Mouse (Mus musculus): ENCODE data around the gene Hirip3. TPM values are rescaled to one million over a fixed set of nuclear protein-coding genes. Genes with fewer than 3 reads are reported as not detected.
A peak's percentile ranks its signal among the peaks of the same experiment; 100 is the strongest.

Gene Hirip3
- total and polyA plus RNA-seq, 2 experiments from 2014 or later, result 19.5 to 21.3 TPM

- ATAC-seq (no peak), DNase-seq (no peak)
- H3K4me1 ChIP-seq (ENCODE audit: insufficient read depth), result peaks cover 8% of the 10 kb centered on the region; the same call in 1 of the 2 replicates
- H3K9me3 ChIP-seq (ENCODE audit: low read length), result no peaks in the 10 kb centered on the region
- no peak overlapping the region for H3K4me3 ChIP-seq (ENCODE audit: low read depth, low read length)
- no peak for TF ChIP-seq CTCF (IDR thresholded peaks at IDR 0.05; ENCODE audit: low read depth)
- WGBS, result 88% methylated on average over 2 of the region's 2 CpGs
- H3K9ac ChIP-seq, result no peak overlapping the region
- peaks cover 90% of the 10 kb centered on the region for H3K36me3 ChIP-seq (ENCODE audit: insufficient read depth)
- H3K27ac ChIP-seq (ENCODE audit: low read depth, low read length), result no peak overlapping the region
- H3K4me2 ChIP-seq (ENCODE audit: low read depth), result no peak overlapping the region
- H3K27me3 ChIP-seq (ENCODE audit: insufficient read depth, low read length), result no peaks in the 10 kb centered on the region
Measured at GRCm38 (mm10) chr7:126867534-126867933, 5.8 kb downstream of the Hirip3 start.

- DNase-seq (no peak), ATAC-seq (no peak)
- no peak overlapping the region for H3K27ac ChIP-seq (ENCODE audit: low read depth, low read length)
- no peaks in the 10 kb centered on the region for H3K9me3 ChIP-seq (ENCODE audit: low read length)
- no peak overlapping the region for H3K9ac ChIP-seq
- no peaks in the 10 kb centered on the region for H3K27me3 ChIP-seq (ENCODE audit: insufficient read depth, low read length)
- H3K36me3 ChIP-seq (ENCODE audit: insufficient read depth), result peaks cover 94% of the 10 kb centered on the region
- H3K4me3 ChIP-seq (ENCODE audit: low read depth, low read length), result no peak overlapping the region
- WGBS, result 86% methylated on average over 12 of the region's 12 CpGs
- H3K4me1 ChIP-seq (ENCODE audit: insufficient read depth), result peaks cover 6% of the 10 kb centered on the region; the same call in 1 of the 2 replicates
- no peak overlapping the region for H3K4me2 ChIP-seq (ENCODE audit: low read depth)
- no peak for TF ChIP-seq CTCF (IDR thresholded peaks at IDR 0.05; ENCODE audit: low read depth)
Measured at GRCm38 (mm10) chr7:126868003-126868402, 6.2 kb downstream of the Hirip3 start.

DNA sequence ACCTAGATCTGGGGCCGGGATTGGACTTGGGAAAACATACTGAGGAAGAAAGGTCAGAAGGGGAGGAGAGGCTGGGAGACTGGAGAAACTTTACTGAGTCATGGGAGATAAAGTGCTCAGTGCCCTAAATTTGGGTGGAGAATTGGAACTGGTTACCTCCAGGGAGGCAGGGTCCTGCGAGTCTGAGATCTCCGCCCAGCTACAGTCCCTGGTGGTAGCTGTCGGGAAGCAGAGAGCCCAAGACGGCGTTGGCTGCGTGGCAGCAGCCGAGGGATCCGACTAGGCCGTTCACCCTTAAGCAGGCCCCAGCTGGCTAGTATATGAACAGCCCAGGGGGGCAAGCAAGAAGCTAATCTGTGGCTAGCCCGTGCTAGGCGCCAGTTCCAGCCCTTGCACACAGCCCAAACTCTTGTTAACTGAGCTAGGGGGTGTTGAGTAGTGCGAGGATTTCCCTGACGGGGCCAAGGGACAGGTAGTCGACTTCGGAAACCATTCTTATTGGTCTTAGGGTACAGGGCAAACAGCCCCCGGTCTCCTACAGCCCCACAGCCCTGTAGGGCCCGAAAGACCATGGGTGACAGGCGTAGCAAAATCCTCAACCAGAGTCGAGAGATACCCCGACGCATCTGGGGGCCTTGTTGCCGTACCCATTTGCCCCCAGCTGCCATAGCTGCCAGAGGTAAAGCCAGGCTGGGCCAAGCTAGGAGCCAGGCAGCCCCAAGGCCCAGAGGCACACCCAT lies 8.2 kb downstream of the Hirip3 start:
- Histone ChIP-seq H3K4me3 (ENCODE audit: low read depth, low read length) (no peak overlapping the region), H3K9me3 (ENCODE audit: low read length) (no peaks in the 10 kb centered on the region), H3K36me3 (ENCODE audit: insufficient read depth) (peaks cover 99% of the 10 kb centered on the region), H3K27ac (ENCODE audit: low read depth, low read length) (no peak overlapping the region), H3K9ac (no peak overlapping the region), H3K27me3 (ENCODE audit: insufficient read depth, low read length) (no peaks in the 10 kb centered on the region), H3K4me2 (ENCODE audit: low read depth) (no peak overlapping the region), H3K4me1 (ENCODE audit: insufficient read depth) (no peaks in the 10 kb centered on the region)
- no peak for ATAC-seq
- 90% methylated on average over 23 of the region's 23 CpGs for WGBS
- DNase-seq, result no peak
- no peak for TF ChIP-seq CTCF (IDR thresholded peaks at IDR 0.05; ENCODE audit: low read depth)

- Histone ChIP-seq H3K4me2 (ENCODE audit: low read depth) (no peak overlapping the region), H3K4me3 (ENCODE audit: low read depth, low read length) (no peak overlapping the region), H3K27me3 (ENCODE audit: insufficient read depth, low read length) (no peaks in the 10 kb centered on the region), H3K9me3 (ENCODE audit: low read length) (no peaks in the 10 kb centered on the region), H3K4me1 (ENCODE audit: insufficient read depth) (no peaks in the 10 kb centered on the region), H3K36me3 (ENCODE audit: insufficient read depth) (peaks cover 99% of the 10 kb centered on the region), H3K9ac (no peak overlapping the region), H3K27ac (ENCODE audit: low read depth, low read length) (no peak overlapping the region)
- DNase-seq (no peak), ATAC-seq (no peak)
- WGBS, result 100% methylated on average over 2 of the region's 2 CpGs
- no peak for TF ChIP-seq CTCF (IDR thresholded peaks at IDR 0.05; ENCODE audit: low read depth)
Measured at GRCm38 (mm10) chr7:126870520-126870891, 8.7 kb downstream of the Hirip3 start.

GRCm38 (mm10) chr7:126877239-126877638 lies 15.5 kb downstream of the Hirip3 start:
- DNase-seq (no peak), ATAC-seq (no peak)
- Histone ChIP-seq H3K4me1 (ENCODE audit: insufficient read depth) (peaks cover 12% of the 10 kb centered on the region), H3K27me3 (ENCODE audit: insufficient read depth, low read length) (no peaks in the 10 kb centered on the region), H3K36me3 (ENCODE audit: insufficient read depth) (peaks cover 82% of the 10 kb centered on the region), H3K9me3 (ENCODE audit: low read length) (no peaks in the 10 kb centered on the region), H3K4me2 (ENCODE audit: low read depth) (no peak overlapping the region), H3K27ac (ENCODE audit: low read depth, low read length) (no peak overlapping the region), H3K9ac (no peak overlapping the region), H3K4me3 (ENCODE audit: low read depth, low read length) (no peak overlapping the region)
- 100% methylated on average over 1 of the region's 1 CpGs for WGBS
- TF ChIP-seq CTCF (IDR thresholded peaks at IDR 0.05; ENCODE audit: low read depth), result no peak

DNA sequence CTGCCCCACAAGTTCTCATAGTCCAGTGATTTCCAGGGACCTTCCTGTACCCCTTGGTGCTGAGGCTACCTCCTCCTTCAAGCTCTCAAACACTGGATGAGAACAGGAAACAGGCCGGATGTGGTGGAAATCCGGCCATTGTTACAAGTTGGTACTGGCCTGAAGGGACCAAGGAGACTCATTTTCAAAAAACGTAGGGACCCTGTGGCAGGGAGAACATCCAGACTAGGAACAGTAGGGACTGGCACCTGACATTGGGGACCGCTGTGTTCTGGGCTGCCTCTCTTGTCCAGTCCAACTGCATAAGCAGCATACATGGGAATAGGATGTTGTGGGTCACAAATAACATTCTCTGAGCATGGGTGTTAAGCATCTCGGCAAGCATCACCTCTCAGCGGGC lies 19.3 kb downstream of the Hirip3 start:
- H3K4me2 ChIP-seq (ENCODE audit: low read depth), result no peak overlapping the region
- peaks cover 44% of the 10 kb centered on the region for H3K36me3 ChIP-seq (ENCODE audit: insufficient read depth)
- H3K9ac ChIP-seq, result 0 out of 2 replicates have a peak overlapping the region, but pooled peaks have one; percentile 18
- no peak for TF ChIP-seq CTCF (IDR thresholded peaks at IDR 0.05; ENCODE audit: low read depth)
- no peak overlapping the region for H3K27ac ChIP-seq (ENCODE audit: low read depth, low read length)
- DNase-seq (no peak), ATAC-seq (no peak)
- H3K9me3 ChIP-seq (ENCODE audit: low read length), result no peaks in the 10 kb centered on the region
- no peak overlapping the region; the same call in 1 of the 2 replicates for H3K4me3 ChIP-seq (ENCODE audit: low read depth, low read length)
- no peaks in the 10 kb centered on the region for H3K27me3 ChIP-seq (ENCODE audit: insufficient read depth, low read length)
- WGBS, result 81% methylated on average over 6 of the region's 6 CpGs
- H3K4me1 ChIP-seq (ENCODE audit: insufficient read depth), result peaks cover 26% of the 10 kb centered on the region

GRCm38 (mm10) chr7:126883731-126884181 lies 22.0 kb downstream of the Hirip3 start:
- Histone ChIP-seq H3K4me1 (ENCODE audit: insufficient read depth) (peaks cover 26% of the 10 kb centered on the region), H3K27me3 (ENCODE audit: insufficient read depth, low read length) (no peaks in the 10 kb centered on the region), H3K4me3 (ENCODE audit: low read depth, low read length) (peak overlapping the region; percentile 81), H3K27ac (ENCODE audit: low read depth, low read length) (peak overlapping the region; percentile 97), H3K4me2 (ENCODE audit: low read depth) (peak overlapping the region; percentile 98), H3K9me3 (ENCODE audit: low read length) (no peaks in the 10 kb centered on the region), H3K9ac (peak overlapping the region; percentile 96), H3K36me3 (ENCODE audit: insufficient read depth) (peaks cover 19% of the 10 kb centered on the region)
- WGBS, result 0% methylated on average over 14 of the region's 15 CpGs
- DNase-seq (no peak), ATAC-seq (no peak)
- no peak for TF ChIP-seq CTCF (IDR thresholded peaks at IDR 0.05; ENCODE audit: low read depth)
